Mouse (Mus musculus): Measurements from ENCODE around the gene Upf2.
"Not testable (repeated sequence)": the region's sequence is repeated elsewhere in the genome, so short reads cannot be mapped to it uniquely, and the experiment has no call there.

Upf2 gene

GRCm38 (mm10) chr2:6072685-6073260 lies 121.5 kb downstream of the Upf2 start:
- DNase-seq = no peak

GRCm38 (mm10) chr2:6074891-6075529 lies 123.7 kb downstream of the Upf2 start:
- no peak for DNase-seq

GRCm38 (mm10) chr2:6075530-6075896 lies 124.2 kb downstream of the Upf2 start:
- no peak for DNase-seq

GRCm38 (mm10) chr2:6080037-6080436 lies 128.8 kb downstream of the Upf2 start:
- no peak for DNase-seq

GRCm38 (mm10) chr2:6081108-6081507 lies 129.8 kb downstream of the Upf2 start:
- DNase-seq = no peak

GRCm38 (mm10) chr2:6082615-6083014 lies 131.3 kb downstream of the Upf2 start:
- no peak for DNase-seq

GRCm38 (mm10) chr2:6083696-6084095 lies 132.4 kb downstream of the Upf2 start:
- DNase-seq = no peak

GRCm38 (mm10) chr2:6085622-6086530 lies 134.6 kb downstream of the Upf2 start:
- DNase-seq = no peak

- DNase-seq = no peak
Observed at GRCm38 (mm10) chr2:6087151-6087550, 135.9 kb downstream of the Upf2 start.

GRCm38 (mm10) chr2:6089941-6090340 lies 138.7 kb downstream of the Upf2 start:
- DNase-seq = not testable (repeated sequence)

- DNase-seq = no peak
Observed at GRCm38 (mm10) chr2:6097113-6097716, 145.9 kb downstream of the Upf2 start.

GRCm38 (mm10) chr2:6098924-6099323 lies 147.7 kb downstream of the Upf2 start:
- no peak for DNase-seq

GRCm38 (mm10) chr2:6099443-6099842 lies 148.2 kb downstream of the Upf2 start:
- DNase-seq = no peak

GRCm38 (mm10) chr2:6100027-6100749 lies 148.9 kb downstream of the Upf2 start:
- DNase-seq = peak; percentile 12

GRCm38 (mm10) chr2:6100755-6101154 lies 149.5 kb downstream of the Upf2 start:
- no peak for DNase-seq

- no peak for DNase-seq
Observed at GRCm38 (mm10) chr2:6105437-6105836, 154.2 kb downstream of the Upf2 start.

All from thymus, postnatal 14 days (tissue).